Mouse (Mus musculus): ENCODE results near the gene Erap1. TPM values are rescaled to one million over a fixed set of nuclear protein-coding genes. Genes with fewer than 3 reads are reported as not detected.

Erap1 gene
- polyA plus RNA-seq, 1 experiment from 2014 or later, result 6.6 TPM

- Histone ChIP-seq H3K27me3 (no peaks in the 10 kb centered on the region), H3K9me3 (no peaks in the 10 kb centered on the region), H3K9ac (no peak overlapping the region), H3K4me2 (replicated peaks) (no peak overlapping the region), H3K4me3 (no peak overlapping the region), H3K36me3 (0 out of 2 replicates have a peak, but pooled peaks cover 4% of the 10 kb centered on the region), H3K4me1 (no peaks in the 10 kb centered on the region), H3K27ac (no peak overlapping the region)
- 86% methylated on average over 5 of the region's 5 CpGs for whole genome bisulfite sequencing
- no peak for ATAC-seq (ENCODE audit: insufficient number of reproducible peaks, insufficient read depth, low FRiP score, low TSS enrichment)
Measured at GRCm38 (mm10) chr13:74695497-74696193, 56.3 kb downstream of the Erap1 start.

GRCm38 (mm10) chr13:74696225-74696624 is 56.9 kb downstream of the Erap1 start:
- ATAC-seq (ENCODE audit: insufficient number of reproducible peaks, insufficient read depth, low FRiP score, low TSS enrichment), result no peak

GRCm38 (mm10) chr13:74719002-74719401 is 79.6 kb downstream of the Erap1 start:
- ATAC-seq (ENCODE audit: insufficient number of reproducible peaks, insufficient read depth, low FRiP score, low TSS enrichment), result no peak
- WGBS, result 78% methylated on average over 2 of the region's 2 CpGs
- Histone ChIP-seq H3K9ac (no peak overlapping the region), H3K27me3 (no peaks in the 10 kb centered on the region), H3K27ac (no peak overlapping the region), H3K9me3 (no peaks in the 10 kb centered on the region), H3K4me2 (replicated peaks) (no peak overlapping the region), H3K36me3 (peaks cover 13% of the 10 kb centered on the region; the same call in 1 of the 2 replicates), H3K4me3 (no peak overlapping the region), H3K4me1 (no peaks in the 10 kb centered on the region)

More at GRCm38 (mm10) chr13:74696225-74696624, 56.9 kb downstream of the Erap1 start:
- no peak overlapping the region for H3K4me2 ChIP-seq (replicated peaks)
- H3K27me3 ChIP-seq, result no peaks in the 10 kb centered on the region
- 64% methylated on average over 3 of the region's 3 CpGs for WGBS
- H3K4me3 ChIP-seq, result no peak overlapping the region
- 0 out of 2 replicates have a peak, but pooled peaks cover 4% of the 10 kb centered on the region for H3K36me3 ChIP-seq
- no peak overlapping the region for H3K27ac ChIP-seq
- H3K9me3 ChIP-seq, result no peaks in the 10 kb centered on the region
- H3K9ac ChIP-seq, result no peak overlapping the region
- H3K4me1 ChIP-seq, result no peaks in the 10 kb centered on the region

GRCm38 (mm10) chr13:74733726-74734125 is 94.4 kb downstream of the Erap1 start:
- H3K4me1 ChIP-seq, result no peaks in the 10 kb centered on the region
- H3K36me3 ChIP-seq, result 0 out of 2 replicates have a peak, but pooled peaks cover 8% of the 10 kb centered on the region
- H3K4me2 ChIP-seq (replicated peaks), result no peak overlapping the region
- ATAC-seq (ENCODE audit: insufficient number of reproducible peaks, insufficient read depth, low FRiP score, low TSS enrichment), result no peak
- no peak overlapping the region for H3K27ac ChIP-seq
- no peak overlapping the region for H3K4me3 ChIP-seq
- no peak overlapping the region for H3K9ac ChIP-seq
- no peaks in the 10 kb centered on the region for H3K9me3 ChIP-seq
- no peaks in the 10 kb centered on the region for H3K27me3 ChIP-seq
- 89% methylated on average over 4 of the region's 4 CpGs for WGBS

GRCm38 (mm10) chr13:74735834-74736233 is 96.5 kb downstream of the Erap1 start:
- Histone ChIP-seq H3K27me3 (no peaks in the 10 kb centered on the region), H3K9me3 (no peaks in the 10 kb centered on the region), H3K9ac (no peak overlapping the region), H3K27ac (no peak overlapping the region), H3K4me3 (no peak overlapping the region), H3K36me3 (0 out of 2 replicates have a peak, but pooled peaks cover 4% of the 10 kb centered on the region), H3K4me2 (replicated peaks) (no peak overlapping the region), H3K4me1 (no peaks in the 10 kb centered on the region)
- no peak for ATAC-seq (ENCODE audit: insufficient number of reproducible peaks, insufficient read depth, low FRiP score, low TSS enrichment)
- WGBS, result 81% methylated on average over 5 of the region's 5 CpGs

- no peak overlapping the region for H3K27ac ChIP-seq
- WGBS, result 84% methylated on average over 2 of the region's 2 CpGs
- no peak for ATAC-seq (ENCODE audit: insufficient number of reproducible peaks, insufficient read depth, low FRiP score, low TSS enrichment)
- H3K4me3 ChIP-seq, result no peak overlapping the region
- H3K27me3 ChIP-seq, result no peaks in the 10 kb centered on the region
- H3K4me1 ChIP-seq, result no peaks in the 10 kb centered on the region
- H3K9me3 ChIP-seq, result no peaks in the 10 kb centered on the region
- 0 out of 2 replicates have a peak, but pooled peaks cover 4% of the 10 kb centered on the region for H3K36me3 ChIP-seq
- no peak overlapping the region for H3K4me2 ChIP-seq (replicated peaks)
- no peak overlapping the region for H3K9ac ChIP-seq
Measured at GRCm38 (mm10) chr13:74736396-74736795, 97.0 kb downstream of the Erap1 start.

Other genes starting within 250 kb of the Erap1 start
- 7.8 and 8.4 TPM in 2 replicates for gene Zfp72, start 248.7 kb upstream of the Erap1 start, polyA plus RNA-seq (2016; fragmentation: Nextera tagmentation; extraction: Ambion mirVana)
- 84.1 and 88.1 TPM in 2 replicates for gene Ftl1-ps1, start 239.9 kb upstream of the Erap1 start, polyA plus RNA-seq (2016; fragmentation: Nextera tagmentation; extraction: Ambion mirVana)
- gene Zfp825, start 145.6 kb upstream of the Erap1 start, polyA plus RNA-seq (2016; fragmentation: Nextera tagmentation; extraction: Ambion mirVana), result 22.4 and 22.9 TPM in 2 replicates
- gene Cast, start 169.2 kb downstream of the Erap1 start, polyA plus RNA-seq (2016; fragmentation: Nextera tagmentation; extraction: Ambion mirVana), result 23.8 and 28.0 TPM in 2 replicates

Measured in embryonic facial prominence, embryonic 12.5 days (tissue).